Mouse (Mus musculus): Measurements from ENCODE around the gene Otulin. TPM values are rescaled to one million over a fixed set of nuclear protein-coding genes. Genes with fewer than 3 reads are reported as not detected.

Otulin gene
- polyA plus RNA-seq, 1 experiment from 2014 or later: 30.1 TPM

DNA sequence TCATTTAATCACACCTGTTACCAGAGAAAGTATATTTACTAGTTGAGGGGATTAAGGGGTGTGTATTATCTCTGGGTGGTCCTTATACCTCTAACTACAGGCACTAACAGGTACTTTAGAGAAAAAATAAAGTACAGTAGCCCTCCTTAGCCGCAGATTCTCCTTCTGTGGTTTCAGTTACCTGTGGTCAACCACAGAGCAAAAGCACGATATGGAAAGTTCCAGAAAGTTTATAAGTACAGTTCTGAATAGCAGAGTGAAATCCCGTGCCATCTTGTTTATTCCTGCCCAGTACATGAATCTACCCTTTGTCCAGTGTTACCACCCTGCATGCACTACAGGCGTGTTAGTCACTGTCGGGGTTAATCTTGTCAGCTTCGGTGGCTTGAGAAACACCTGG is 51.6 kb downstream of the Otulin start:
- Histone ChIP-seq H3K4me1 (ENCODE audit: insufficient read depth, low read length) (no peaks in the 10 kb centered on the region), H3K27ac (ENCODE audit: low read length) (no peak overlapping the region), H3K4me2 (replicated peaks; ENCODE audit: low read depth, low read length) (no peak overlapping the region), H3K9ac (replicated peaks; ENCODE audit: low read length) (no peak overlapping the region), H3K9me3 (ENCODE audit: low read length) (no peaks in the 10 kb centered on the region), H3K4me3 (ENCODE audit: low read length) (no peak overlapping the region), H3K27me3 (ENCODE audit: insufficient read depth, low read length) (no peaks in the 10 kb centered on the region), H3K36me3 (ENCODE audit: insufficient read depth, low read length) (0 out of 2 replicates have a peak, but pooled peaks cover 3% of the 10 kb centered on the region)
- ATAC-seq (ENCODE audit: low FRiP score, low TSS enrichment): no peak
- WGBS: 91% methylated on average over 6 of the region's 6 CpGs

DNA sequence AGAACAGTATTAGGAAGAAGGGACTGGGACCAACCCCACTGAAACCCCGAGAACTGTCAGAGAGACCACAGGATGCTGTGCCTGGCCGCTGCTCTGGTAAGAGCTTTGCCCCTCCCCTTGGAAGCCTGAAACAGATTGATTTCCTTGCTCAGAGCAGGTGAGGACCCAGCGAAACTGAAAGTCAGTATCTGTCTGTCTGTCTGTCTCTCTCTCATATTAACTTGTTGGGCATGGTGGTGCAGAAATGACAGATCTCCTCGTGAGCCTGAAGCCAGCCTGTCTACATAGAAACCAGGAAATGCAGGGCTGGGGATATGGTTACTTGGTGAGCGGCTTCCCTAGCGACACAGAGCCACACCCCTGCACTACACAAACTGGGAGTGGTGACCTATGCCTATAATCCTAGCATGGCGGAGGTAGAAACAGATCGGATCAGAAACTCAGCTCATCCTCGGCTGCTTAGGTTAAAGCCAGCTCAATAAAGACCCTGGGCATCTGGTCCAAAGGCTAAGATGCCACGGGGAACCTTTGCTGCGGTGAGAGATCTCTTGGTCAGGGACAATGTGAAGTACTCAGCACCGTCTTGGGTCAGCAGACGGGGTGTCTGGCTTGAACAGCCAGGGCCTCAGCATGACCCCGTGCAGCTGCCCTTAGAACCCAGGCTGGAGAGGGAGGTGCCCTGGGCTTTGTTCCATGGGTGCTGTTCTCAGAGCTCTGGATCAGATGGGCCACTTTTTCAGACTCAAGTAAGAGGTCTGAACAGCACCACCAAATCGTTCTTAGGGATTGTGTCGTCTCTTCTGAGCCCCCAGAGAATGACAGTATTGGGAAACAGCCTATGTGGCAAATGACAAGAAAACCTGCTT is 52.3 kb downstream of the Otulin start:
- Histone ChIP-seq H3K4me2 (replicated peaks; ENCODE audit: low read depth, low read length) (no peak overlapping the region), H3K4me3 (ENCODE audit: low read length) (no peak overlapping the region), H3K9ac (replicated peaks; ENCODE audit: low read length) (no peak overlapping the region), H3K9me3 (ENCODE audit: low read length) (no peaks in the 10 kb centered on the region), H3K27ac (ENCODE audit: low read length) (no peak overlapping the region), H3K36me3 (ENCODE audit: insufficient read depth, low read length) (0 out of 2 replicates have a peak, but pooled peaks cover 3% of the 10 kb centered on the region), H3K27me3 (ENCODE audit: insufficient read depth, low read length) (no peaks in the 10 kb centered on the region), H3K4me1 (ENCODE audit: insufficient read depth, low read length) (no peaks in the 10 kb centered on the region)
- WGBS: 75% methylated on average over 16 of the region's 16 CpGs
- no peak for ATAC-seq (ENCODE audit: low FRiP score, low TSS enrichment)

DNA sequence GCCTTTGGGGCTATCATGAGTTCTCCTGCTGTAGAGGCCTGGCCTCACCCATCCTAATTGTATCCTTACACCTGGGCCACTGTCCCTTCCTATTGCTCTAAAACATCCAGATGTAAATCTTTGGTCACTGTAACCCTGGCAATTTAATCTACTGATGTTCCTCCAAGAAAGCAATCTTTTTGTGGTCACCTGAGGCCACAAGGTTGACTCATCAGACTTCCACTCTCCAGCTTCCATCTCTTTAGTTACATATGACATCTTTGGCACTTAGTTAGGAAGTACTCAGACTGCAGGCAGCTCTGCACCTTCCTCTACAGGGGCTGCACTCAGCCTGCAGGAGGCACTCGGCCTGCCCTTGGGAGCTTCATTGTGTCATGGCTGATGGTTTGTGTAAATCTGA is 53.6 kb downstream of the Otulin start:
- H3K36me3 ChIP-seq (ENCODE audit: insufficient read depth, low read length): no peaks in the 10 kb centered on the region
- no peaks in the 10 kb centered on the region for H3K4me1 ChIP-seq (ENCODE audit: insufficient read depth, low read length)
- no peaks in the 10 kb centered on the region for H3K27me3 ChIP-seq (ENCODE audit: insufficient read depth, low read length)
- ATAC-seq (ENCODE audit: low FRiP score, low TSS enrichment): no peak
- H3K4me3 ChIP-seq (ENCODE audit: low read length): no peak overlapping the region
- H3K4me2 ChIP-seq (replicated peaks; ENCODE audit: low read depth, low read length): no peak overlapping the region
- no peaks in the 10 kb centered on the region for H3K9me3 ChIP-seq (ENCODE audit: low read length)
- no peak overlapping the region for H3K9ac ChIP-seq (replicated peaks; ENCODE audit: low read length)
- WGBS: 88% methylated on average over 1 of the region's 1 CpGs
- H3K27ac ChIP-seq (ENCODE audit: low read length): no peak overlapping the region

DNA sequence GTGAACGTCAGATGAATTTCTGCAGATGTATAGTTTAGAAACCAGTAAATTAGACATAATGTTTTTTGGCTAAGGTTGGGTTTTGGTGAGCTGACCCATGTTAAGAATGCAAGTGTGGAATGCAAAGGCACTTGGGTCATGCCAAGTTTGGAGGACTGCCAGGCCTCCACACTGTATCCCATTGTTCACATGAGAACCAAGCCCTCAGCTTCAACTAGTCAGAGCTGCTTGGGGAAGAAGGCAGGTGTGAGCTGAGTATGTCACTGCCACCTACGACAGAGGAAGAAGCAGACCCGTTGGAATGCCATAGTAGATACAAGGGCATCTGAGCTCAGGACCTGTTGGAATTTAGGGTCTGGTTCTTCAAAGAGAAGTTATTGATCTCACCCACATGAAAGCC is 54.6 kb downstream of the Otulin start:
- ATAC-seq (ENCODE audit: low FRiP score, low TSS enrichment): no peak
- Histone ChIP-seq H3K4me2 (replicated peaks; ENCODE audit: low read depth, low read length) (no peak overlapping the region), H3K9ac (replicated peaks; ENCODE audit: low read length) (no peak overlapping the region), H3K4me1 (ENCODE audit: insufficient read depth, low read length) (no peaks in the 10 kb centered on the region), H3K36me3 (ENCODE audit: insufficient read depth, low read length) (no peaks in the 10 kb centered on the region), H3K27ac (ENCODE audit: low read length) (no peak overlapping the region), H3K9me3 (ENCODE audit: low read length) (no peaks in the 10 kb centered on the region), H3K4me3 (ENCODE audit: low read length) (no peak overlapping the region), H3K27me3 (ENCODE audit: insufficient read depth, low read length) (no peaks in the 10 kb centered on the region)
- WGBS: 67% methylated on average over 3 of the region's 3 CpGs

DNA sequence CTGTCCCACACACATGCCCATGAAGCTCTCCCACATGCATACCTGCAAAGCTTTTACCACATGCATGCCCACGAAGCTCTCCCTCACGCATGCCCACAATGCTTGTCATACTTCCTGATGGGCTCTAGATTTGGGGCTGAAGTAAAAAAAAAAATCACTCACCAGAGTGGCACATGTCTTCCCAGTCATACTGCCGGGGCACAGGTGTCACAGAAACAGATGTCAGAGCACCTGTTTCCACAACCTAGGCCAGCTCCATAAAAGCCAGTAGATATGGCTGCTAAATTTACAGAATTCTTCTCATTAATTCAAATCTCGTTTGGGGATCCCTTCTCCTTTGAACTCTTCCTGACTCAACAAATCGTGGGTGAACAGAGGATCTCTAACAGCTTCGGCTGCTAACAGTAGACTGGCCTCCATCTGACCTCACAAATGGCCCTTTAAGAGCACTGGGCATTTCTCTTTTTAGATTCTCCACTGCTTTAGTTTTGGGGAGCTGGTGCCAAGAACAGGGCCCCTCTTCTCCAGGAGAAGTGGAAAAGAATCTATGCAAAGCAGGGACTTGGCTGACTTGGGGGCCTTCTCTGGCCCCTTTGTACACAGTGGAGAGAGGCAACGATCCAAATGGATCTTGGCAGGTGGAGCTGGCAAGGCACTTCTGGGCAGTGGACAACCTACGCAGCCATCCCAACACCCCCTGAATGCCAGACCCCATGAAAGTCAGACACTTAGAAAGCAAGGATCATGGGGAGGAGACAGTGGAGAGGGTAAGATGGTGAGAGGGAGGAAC is 55.3 kb downstream of the Otulin start:
- Histone ChIP-seq H3K9me3 (ENCODE audit: low read length) (no peaks in the 10 kb centered on the region), H3K4me1 (ENCODE audit: insufficient read depth, low read length) (no peaks in the 10 kb centered on the region), H3K4me2 (replicated peaks; ENCODE audit: low read depth, low read length) (no peak overlapping the region), H3K4me3 (ENCODE audit: low read length) (no peak overlapping the region), H3K9ac (replicated peaks; ENCODE audit: low read length) (no peak overlapping the region), H3K27ac (ENCODE audit: low read length) (no peak overlapping the region), H3K27me3 (ENCODE audit: insufficient read depth, low read length) (no peaks in the 10 kb centered on the region), H3K36me3 (ENCODE audit: insufficient read depth, low read length) (no peaks in the 10 kb centered on the region)
- 84% methylated on average over 8 of the region's 8 CpGs for WGBS
- ATAC-seq (ENCODE audit: low FRiP score, low TSS enrichment): no peak

DNA sequence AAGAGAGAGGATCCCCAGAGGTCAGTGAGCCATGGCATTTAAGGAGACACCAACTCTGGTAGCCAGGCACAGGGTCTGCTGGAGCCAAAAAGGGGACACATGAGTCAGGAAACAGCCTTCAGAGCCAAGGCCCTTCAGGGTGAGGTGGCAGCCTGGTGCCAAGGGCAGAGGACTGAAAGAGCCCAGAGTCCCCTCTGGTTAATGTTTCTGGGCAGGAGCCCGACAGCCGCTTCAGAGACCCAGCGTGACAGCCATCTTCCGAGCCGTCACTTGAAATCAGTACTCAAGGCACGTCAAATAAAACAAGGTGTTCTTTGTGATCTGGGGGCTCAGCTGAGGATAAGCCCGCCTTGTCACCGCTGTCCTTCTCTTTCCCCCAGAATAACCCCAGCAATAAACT is 59.3 kb downstream of the Otulin start:
- WGBS: 86% methylated on average over 8 of the region's 8 CpGs
- Histone ChIP-seq H3K27me3 (ENCODE audit: insufficient read depth, low read length) (no peaks in the 10 kb centered on the region), H3K4me3 (ENCODE audit: low read length) (no peak overlapping the region), H3K4me2 (replicated peaks; ENCODE audit: low read depth, low read length) (no peak overlapping the region), H3K36me3 (ENCODE audit: insufficient read depth, low read length) (0 out of 2 replicates have a peak, but pooled peaks cover 3% of the 10 kb centered on the region), H3K9ac (replicated peaks; ENCODE audit: low read length) (no peak overlapping the region), H3K9me3 (ENCODE audit: low read length) (no peaks in the 10 kb centered on the region), H3K4me1 (ENCODE audit: insufficient read depth, low read length) (no peaks in the 10 kb centered on the region), H3K27ac (ENCODE audit: low read length) (no peak overlapping the region)
- ATAC-seq (ENCODE audit: low FRiP score, low TSS enrichment): no peak

DNA sequence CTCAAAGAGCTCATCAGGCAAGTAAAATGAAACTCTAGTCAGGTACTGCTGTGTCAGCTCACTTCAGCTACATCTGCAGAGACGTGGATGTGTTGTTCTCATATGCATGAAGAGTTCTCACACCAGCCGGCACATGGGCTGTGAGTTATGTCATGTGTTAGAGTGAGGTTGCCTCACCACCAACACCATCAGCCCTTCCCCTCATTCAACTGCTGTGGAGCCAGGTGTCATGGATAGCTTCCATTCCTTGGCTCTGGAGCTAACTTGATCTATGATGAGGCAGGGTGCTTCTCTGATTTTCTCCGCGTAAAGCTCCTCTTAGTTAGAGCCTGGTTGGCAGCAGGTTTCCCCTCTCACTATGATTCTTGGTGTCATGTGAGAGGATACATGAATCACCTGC is 60.1 kb downstream of the Otulin start:
- Histone ChIP-seq H3K27ac (ENCODE audit: low read length) (no peak overlapping the region), H3K36me3 (ENCODE audit: insufficient read depth, low read length) (0 out of 2 replicates have a peak, but pooled peaks cover 3% of the 10 kb centered on the region), H3K27me3 (ENCODE audit: insufficient read depth, low read length) (no peaks in the 10 kb centered on the region), H3K4me3 (ENCODE audit: low read length) (no peak overlapping the region), H3K4me2 (replicated peaks; ENCODE audit: low read depth, low read length) (no peak overlapping the region), H3K4me1 (ENCODE audit: insufficient read depth, low read length) (no peaks in the 10 kb centered on the region), H3K9me3 (ENCODE audit: low read length) (no peaks in the 10 kb centered on the region), H3K9ac (replicated peaks; ENCODE audit: low read length) (no peak overlapping the region)
- 88% methylated on average over 4 of the region's 4 CpGs for WGBS
- ATAC-seq (ENCODE audit: low FRiP score, low TSS enrichment): no peak

DNA sequence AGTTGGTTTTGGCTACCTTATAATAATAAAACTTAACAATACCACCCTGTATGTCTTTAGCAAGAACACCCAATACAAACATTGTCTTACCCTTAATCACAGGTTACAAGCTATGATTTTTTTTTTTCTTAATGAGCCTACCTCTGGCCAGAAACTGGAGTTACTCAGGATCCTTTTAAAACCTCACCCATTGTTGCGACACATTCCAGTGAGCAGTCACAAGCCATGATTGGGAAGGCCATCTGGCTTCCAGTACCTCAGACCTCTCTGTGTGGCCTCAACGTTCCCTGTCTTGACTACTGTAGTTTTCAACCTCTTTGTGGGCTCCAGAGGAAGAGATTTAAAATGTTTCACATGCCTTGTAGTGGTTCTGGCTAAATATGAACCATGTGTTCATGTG is 60.6 kb downstream of the Otulin start:
- no peaks in the 10 kb centered on the region for H3K4me1 ChIP-seq (ENCODE audit: insufficient read depth, low read length)
- H3K4me3 ChIP-seq (ENCODE audit: low read length): no peak overlapping the region
- no peaks in the 10 kb centered on the region for H3K9me3 ChIP-seq (ENCODE audit: low read length)
- no peak overlapping the region for H3K4me2 ChIP-seq (replicated peaks; ENCODE audit: low read depth, low read length)
- H3K27me3 ChIP-seq (ENCODE audit: insufficient read depth, low read length): no peaks in the 10 kb centered on the region
- H3K36me3 ChIP-seq (ENCODE audit: insufficient read depth, low read length): 0 out of 2 replicates have a peak, but pooled peaks cover 3% of the 10 kb centered on the region
- ATAC-seq (ENCODE audit: low FRiP score, low TSS enrichment): no peak
- no peak overlapping the region for H3K9ac ChIP-seq (replicated peaks; ENCODE audit: low read length)
- 83% methylated on average over 2 of the region's 2 CpGs for WGBS
- H3K27ac ChIP-seq (ENCODE audit: low read length): no peak overlapping the region

DNA sequence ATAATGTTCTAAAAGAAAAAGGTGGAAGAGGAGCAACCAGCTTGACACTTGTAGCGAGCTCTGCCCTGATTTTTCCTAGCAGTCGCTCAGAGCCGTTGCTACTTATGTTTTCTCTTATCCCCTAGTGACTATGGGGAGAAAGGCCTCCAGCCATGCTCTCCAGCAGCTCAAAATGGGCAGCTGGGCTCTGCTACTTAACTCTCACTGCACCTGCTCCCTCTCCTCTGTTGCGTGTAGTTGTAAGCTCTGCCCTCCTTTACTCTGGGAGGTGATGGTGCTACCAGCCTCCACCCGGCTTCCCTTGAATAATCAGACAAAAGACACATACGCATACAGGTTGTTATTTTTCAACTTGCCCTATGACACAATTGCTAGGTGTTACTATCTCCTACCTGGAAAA is 62.1 kb downstream of the Otulin start:
- no peaks in the 10 kb centered on the region for H3K9me3 ChIP-seq (ENCODE audit: low read length)
- no peak overlapping the region for H3K4me2 ChIP-seq (replicated peaks; ENCODE audit: low read depth, low read length)
- no peaks in the 10 kb centered on the region for H3K4me1 ChIP-seq (ENCODE audit: insufficient read depth, low read length)
- 87% methylated on average over 6 of the region's 6 CpGs for WGBS
- H3K36me3 ChIP-seq (ENCODE audit: insufficient read depth, low read length): 0 out of 2 replicates have a peak, but pooled peaks cover 3% of the 10 kb centered on the region
- H3K9ac ChIP-seq (replicated peaks; ENCODE audit: low read length): no peak overlapping the region
- ATAC-seq (ENCODE audit: low FRiP score, low TSS enrichment): no peak
- no peaks in the 10 kb centered on the region for H3K27me3 ChIP-seq (ENCODE audit: insufficient read depth, low read length)
- H3K27ac ChIP-seq (ENCODE audit: low read length): no peak overlapping the region
- H3K4me3 ChIP-seq (ENCODE audit: low read length): no peak overlapping the region

DNA sequence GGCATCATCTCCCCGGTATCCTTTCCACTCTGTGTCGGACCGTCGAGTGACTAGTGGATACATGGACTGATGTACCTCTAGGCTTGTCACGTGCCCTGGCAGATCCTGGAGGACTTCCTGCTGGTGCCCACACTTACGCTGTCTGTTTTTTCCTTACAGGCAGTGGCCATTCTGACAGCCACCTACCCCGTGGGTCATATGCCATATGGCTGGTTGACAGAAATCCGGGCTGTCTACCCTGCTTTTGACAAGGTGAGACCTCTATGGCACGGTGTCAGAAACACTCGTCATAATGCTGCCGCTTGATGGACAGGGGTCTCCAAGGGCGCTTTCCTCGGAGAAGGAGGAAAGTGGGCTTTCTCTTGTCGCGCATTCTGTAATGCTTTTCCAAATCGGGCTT is 63.1 kb downstream of the Otulin start:
- Histone ChIP-seq H3K36me3 (ENCODE audit: insufficient read depth, low read length) (0 out of 2 replicates have a peak, but pooled peaks cover 3% of the 10 kb centered on the region), H3K4me2 (replicated peaks; ENCODE audit: low read depth, low read length) (no peak overlapping the region), H3K9me3 (ENCODE audit: low read length) (no peaks in the 10 kb centered on the region), H3K4me3 (ENCODE audit: low read length) (no peak overlapping the region), H3K4me1 (ENCODE audit: insufficient read depth, low read length) (no peaks in the 10 kb centered on the region), H3K27me3 (ENCODE audit: insufficient read depth, low read length) (no peaks in the 10 kb centered on the region), H3K27ac (ENCODE audit: low read length) (no peak overlapping the region), H3K9ac (replicated peaks; ENCODE audit: low read length) (no peak overlapping the region)
- 86% methylated on average over 16 of the region's 16 CpGs for WGBS
- ATAC-seq (ENCODE audit: low FRiP score, low TSS enrichment): no peak

All from kidney, embryonic 16.5 days (tissue).